Mouse (Mus musculus) kidney, embryonic 16.5 days (tissue): ENCODE measurements at regions not wholly inside any gene's neighbourhood (a gene's known extent, or its start where the extent isn't known, plus 50 kb on each side); places are given as distances from the start of the nearest gene placed in this dataset.

ENCODE experiments used
- ATAC-seq: fragments of 200-750 bp; cut with Nextera tagmentation; 2 replicates; pipeline ENCODE4 v1.8.0; 2017; ENCODE audit warnings: moderate TSS enrichment; ENCODE audit not compliant: low FRiP score, low TSS enrichment
- H3K27ac ChIP-seq: fragments of 300-500 bp; sonication (generic); 2 replicates; pipeline ENCODE4 v1.5.1; 2014; ENCODE audit warnings: low read length
- H3K27me3 ChIP-seq: fragments of 300-500 bp; sonication (generic); 2 replicates; pipeline ENCODE4 v1.6.1; 2014; ENCODE audit warnings: low read length, control low read depth, mixed read lengths; ENCODE audit not compliant: insufficient read depth
- H3K36me3 ChIP-seq: fragments of 300-500 bp; sonication (generic); 2 replicates; pipeline ENCODE4 v1.6.1; 2014; ENCODE audit warnings: low read length, control low read depth, mixed read lengths; ENCODE audit not compliant: insufficient read depth
- H3K4me1 ChIP-seq: fragments of 300-500 bp; sonication (generic); 2 replicates; pipeline ENCODE4 v1.6.1; 2014; ENCODE audit warnings: low read length, control low read depth, mixed read lengths; ENCODE audit not compliant: insufficient read depth
- H3K4me2 ChIP-seq: fragments of 300-500 bp; sonication (generic); replicated peaks from 2 replicates; pipeline ENCODE4 v1.6.1; 2014; ENCODE audit warnings: low read depth, low read length
- H3K4me3 ChIP-seq: fragments of 300-500 bp; sonication (generic); 2 replicates; pipeline ENCODE4 v1.5.1; 2014; ENCODE audit warnings: mild to moderate bottlenecking, low read length
- H3K9ac ChIP-seq: fragments of 300-500 bp; sonication (generic); replicated peaks from 2 replicates; pipeline ENCODE4 v1.6.1; 2014; ENCODE audit warnings: low read length
- H3K9me3 ChIP-seq: fragments of 300-500 bp; sonication (generic); 2 replicates; pipeline ENCODE4 v1.6.1; 2016; ENCODE audit warnings: low read length, control low read depth
- WGBS: fragments of 180-500 bp; shearing (Covaris S2); extraction: QIAGEN DNeasy Blood & Tissue Kit; methylation state at CpG from one replicate; pipeline ENCODE4 v1.1.7; 2014; 5-methylcytosine and 5-hydroxymethylcytosine counted together

- ATAC-seq: peak; percentile 56
Measured at GRCm38 (mm10) chr16:93014991-93015390, 189.0 kb upstream of the Runx1 start.

GRCm38 (mm10) chr16:93013881-93014280, 187.9 kb upstream of the Runx1 start:
- WGBS: 32% methylated on average over 8 of the region's 8 CpGs
- H3K9ac ChIP-seq: no peak overlapping the region
- no peak overlapping the region for H3K27ac ChIP-seq
- H3K36me3 ChIP-seq: no peaks in the 10 kb centered on the region
- no peak overlapping the region for H3K4me2 ChIP-seq
- no peak for ATAC-seq
- 0 out of 2 replicates have a peak, but pooled peaks cover under 1% of the 10 kb centered on the region for H3K27me3 ChIP-seq
- H3K4me3 ChIP-seq: no peak overlapping the region
- peaks cover 4% of the 10 kb centered on the region for H3K4me1 ChIP-seq
- no peaks in the 10 kb centered on the region for H3K9me3 ChIP-seq

More at GRCm38 (mm10) chr16:93014991-93015390, 189.0 kb upstream of the Runx1 start:
- H3K9ac ChIP-seq: no peak overlapping the region
- H3K27me3 ChIP-seq: 0 out of 2 replicates have a peak, but pooled peaks cover 5% of the 10 kb centered on the region
- no peak overlapping the region for H3K27ac ChIP-seq
- H3K9me3 ChIP-seq: no peaks in the 10 kb centered on the region
- no peak overlapping the region for H3K4me2 ChIP-seq
- no peaks in the 10 kb centered on the region for H3K36me3 ChIP-seq
- H3K4me3 ChIP-seq: no peak overlapping the region
- peaks cover 4% of the 10 kb centered on the region for H3K4me1 ChIP-seq
- 79% methylated on average over 9 of the region's 9 CpGs for WGBS

- Histone ChIP-seq H3K9ac (no peak overlapping the region), H3K4me2 (no peak overlapping the region), H3K27me3 (no peaks in the 10 kb centered on the region), H3K4me3 (no peak overlapping the region), H3K9me3 (no peaks in the 10 kb centered on the region), H3K4me1 (peaks cover 4% of the 10 kb centered on the region), H3K36me3 (no peaks in the 10 kb centered on the region), H3K27ac (no peak overlapping the region)
- 77% methylated on average over 7 of the region's 7 CpGs for WGBS
- no peak for ATAC-seq
Measured at GRCm38 (mm10) chr16:93013256-93013655, 187.3 kb upstream of the Runx1 start.

- no peak overlapping the region for H3K4me2 ChIP-seq
- no peaks in the 10 kb centered on the region for H3K27me3 ChIP-seq
- 97% methylated on average over 1 of the region's 1 CpGs for WGBS
- H3K9ac ChIP-seq: no peak overlapping the region
- no peak overlapping the region for H3K27ac ChIP-seq
- ATAC-seq: no peak
- H3K4me1 ChIP-seq: peaks cover 10% of the 10 kb centered on the region
- no peak overlapping the region for H3K4me3 ChIP-seq
- no peaks in the 10 kb centered on the region for H3K36me3 ChIP-seq
- H3K9me3 ChIP-seq: no peaks in the 10 kb centered on the region
Measured at GRCm38 (mm10) chr16:93011474-93011873, 185.5 kb upstream of the Runx1 start.

GRCm38 (mm10) chr16:93006321-93006984, 180.5 kb upstream of the Runx1 start:
- H3K27me3 ChIP-seq: peaks cover 11% of the 10 kb centered on the region
- H3K4me2 ChIP-seq: peak overlapping the region; percentile 49
- peak; percentile 88 for ATAC-seq
- no peaks in the 10 kb centered on the region for H3K9me3 ChIP-seq
- H3K36me3 ChIP-seq: no peaks in the 10 kb centered on the region
- H3K9ac ChIP-seq: peak overlapping the region; percentile 51
- peaks cover 10% of the 10 kb centered on the region for H3K4me1 ChIP-seq
- H3K27ac ChIP-seq: no peak overlapping the region; the same call in 1 of the 2 replicates
- H3K4me3 ChIP-seq: peak overlapping the region; percentile 24
- WGBS: 5% methylated on average over 21 of the region's 21 CpGs

GRCm38 (mm10) chr16:93005470-93005869, 179.5 kb upstream of the Runx1 start:
- Histone ChIP-seq H3K4me3 (no peak overlapping the region), H3K4me1 (peaks cover 10% of the 10 kb centered on the region), H3K4me2 (no peak overlapping the region), H3K36me3 (no peaks in the 10 kb centered on the region), H3K9me3 (no peaks in the 10 kb centered on the region), H3K27me3 (peaks cover 11% of the 10 kb centered on the region), H3K9ac (no peak overlapping the region), H3K27ac (no peak overlapping the region)
- no peak for ATAC-seq
- WGBS: 15% methylated on average over 8 of the region's 8 CpGs

GRCm38 (mm10) chr16:93003830-93004229, 177.9 kb upstream of the Runx1 start:
- Histone ChIP-seq H3K9ac (no peak overlapping the region), H3K27me3 (peaks cover 11% of the 10 kb centered on the region), H3K4me2 (no peak overlapping the region), H3K4me1 (peaks cover 10% of the 10 kb centered on the region), H3K9me3 (no peaks in the 10 kb centered on the region), H3K27ac (no peak overlapping the region), H3K36me3 (no peaks in the 10 kb centered on the region), H3K4me3 (no peak overlapping the region)
- ATAC-seq: no peak
- 90% methylated on average over 4 of the region's 4 CpGs for WGBS

- ATAC-seq: no peak
- Histone ChIP-seq H3K36me3 (no peaks in the 10 kb centered on the region), H3K9ac (no peak overlapping the region), H3K4me3 (no peak overlapping the region), H3K9me3 (no peaks in the 10 kb centered on the region), H3K4me2 (no peak overlapping the region), H3K27ac (no peak overlapping the region), H3K4me1 (no peaks in the 10 kb centered on the region; the same call in 1 of the 2 replicates), H3K27me3 (no peaks in the 10 kb centered on the region)
- WGBS: 91% methylated on average over 3 of the region's 3 CpGs
Measured at GRCm38 (mm10) chr16:92998689-92999088, 172.7 kb upstream of the Runx1 start.

GRCm38 (mm10) chr16:92997636-92998035, 171.7 kb upstream of the Runx1 start:
- Histone ChIP-seq H3K27me3 (no peaks in the 10 kb centered on the region), H3K9me3 (no peaks in the 10 kb centered on the region), H3K9ac (no peak overlapping the region), H3K4me3 (no peak overlapping the region), H3K27ac (no peak overlapping the region), H3K4me2 (no peak overlapping the region), H3K4me1 (no peaks in the 10 kb centered on the region; the same call in 1 of the 2 replicates), H3K36me3 (no peaks in the 10 kb centered on the region)
- no peak for ATAC-seq
- 72% methylated on average over 6 of the region's 6 CpGs for WGBS

- no peak for ATAC-seq
- H3K9ac ChIP-seq: no peak overlapping the region
- no peak overlapping the region for H3K4me2 ChIP-seq
- H3K27ac ChIP-seq: no peak overlapping the region
- 73% methylated on average over 4 of the region's 4 CpGs for WGBS
- no peak overlapping the region for H3K4me3 ChIP-seq
- H3K9me3 ChIP-seq: no peaks in the 10 kb centered on the region
- H3K36me3 ChIP-seq: no peaks in the 10 kb centered on the region
- no peaks in the 10 kb centered on the region; the same call in 1 of the 2 replicates for H3K4me1 ChIP-seq
- H3K27me3 ChIP-seq: no peaks in the 10 kb centered on the region; the same call in 1 of the 2 replicates
Measured at GRCm38 (mm10) chr16:92995993-92996350, 170.0 kb upstream of the Runx1 start.
